In the genomic region with DNA sequence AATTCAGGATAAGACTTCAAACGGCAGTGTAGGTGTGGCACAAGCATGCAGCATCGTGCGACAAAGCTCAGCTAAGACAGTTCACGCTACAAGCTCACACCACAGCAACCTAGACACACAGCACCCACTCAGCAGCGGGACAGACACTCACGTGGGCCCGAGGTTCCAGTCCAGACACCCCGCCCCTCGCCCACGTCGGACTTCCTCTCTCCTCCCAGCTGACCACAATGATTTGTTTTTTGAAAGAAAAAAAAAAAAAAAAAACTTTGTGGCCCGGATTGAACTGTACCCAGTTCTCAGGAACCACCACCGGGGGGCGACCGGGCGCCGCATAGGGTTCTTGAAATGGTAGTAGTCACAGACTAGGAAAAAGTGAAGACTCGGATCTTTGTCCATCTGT, we compare ENCODE assay signal across 8 mouse cellular contexts. TPM values are rescaled to one million over a fixed set of nuclear protein-coding genes. Genes with fewer than 3 reads are reported as not detected.
DNase-seq lines count a peak whose midpoint lies in the region; ATAC-seq lines count a peak whose summit lies in the region.

No protein-coding gene starts in this region.

- H3K4me2 ChIP-seq in hindbrain, embryonic 11.5 days (replicated peaks; ENCODE audit: low read depth, low read length) = peak overlapping the region; percentile 80

- peak; percentile 80 for DNase-seq in MEL-GATA-1-ER (ENCODE audit: extremely low read depth, low read depth)
- peak; percentile 86 for DNase-seq in cerebellum, adult 9-10 months
- DNase-seq in hindbrain, embryonic 11.5 days (ENCODE audit: low spot score) = peak; percentile 89
- peak; percentile 93 for DNase-seq in layer of hippocampus, postnatal 10 days (ENCODE audit: low spot score in 2 of 2)
- DNase-seq in lung, postnatal 10 days = peak; percentile 96
- peak; percentile 89 for DNase-seq in ovary, postnatal 36 days (ENCODE audit: low spot score)
- peak; percentile 89 for DNase-seq in thymus, postnatal 25 days

- H3K9ac ChIP-seq in hindbrain, embryonic 11.5 days (ENCODE audit: low read depth, low read length) = peak overlapping the region; percentile 54

- peaks cover 9% of the 10 kb centered on the region for H3K4me1 ChIP-seq in hindbrain, embryonic 11.5 days (replicated peaks; ENCODE audit: control insufficient read depth, insufficient read depth, low read length)

- peak overlapping the region; percentile 96 for H3K27ac ChIP-seq in hindbrain, embryonic 11.5 days (ENCODE audit: low read depth, low read length)

- peak overlapping the region; percentile 99 for H3K4me3 ChIP-seq in hindbrain, embryonic 11.5 days (ENCODE audit: low read depth, low read length)

- H3K36me3 ChIP-seq in hindbrain, embryonic 11.5 days (ENCODE audit: control insufficient read depth, insufficient read depth, low read length) = no peaks in the 10 kb centered on the region

- peak; percentile 18 for ATAC-seq in frontal cortex, adult (ENCODE audit: low TSS enrichment)
- peak; percentile 38 for ATAC-seq in hindbrain, embryonic 11.5 days (ENCODE audit: low FRiP score)

- under 1% methylated on average over 18 of the region's 18 CpGs for WGBS in hindbrain, embryonic 11.5 days

- no peaks in the 10 kb centered on the region for H3K27me3 ChIP-seq in hindbrain, embryonic 11.5 days (ENCODE audit: control insufficient read depth, insufficient read depth, low read length)

- no peaks in the 10 kb centered on the region for H3K9me3 ChIP-seq in hindbrain, embryonic 11.5 days (ENCODE audit: control insufficient read depth, low read length)

RNA-seq across cellular contexts. Expression of a gene that starts 1.5 kb away (rescaled TPM):
- polyA plus RNA-seq in hindbrain, embryonic 11.5 days (2014; fragmentation: Nextera tagmentation; extraction: Ambion mirVana) = 68.1 and 70.1 TPM in 2 replicates
- 100 to 1,000 TPM; 122 to 129 TPM for total RNA-seq in layer of hippocampus, postnatal 10 days (2021)

RNA-seq across cellular contexts. Expression of a gene that starts 32.5 kb away (rescaled TPM):
- 15.0 and 19.4 TPM in 2 replicates for polyA plus RNA-seq in hindbrain, embryonic 11.5 days (2014; fragmentation: Nextera tagmentation; extraction: Ambion mirVana)
- 10 to 100 TPM; 43.2 to 44.9 TPM for total RNA-seq in layer of hippocampus, postnatal 10 days (2021)

RNA-seq across cellular contexts. Expression of a gene that starts 37.1 kb away (rescaled TPM):
- 30.5 and 33.7 TPM in 2 replicates for polyA plus RNA-seq in hindbrain, embryonic 11.5 days (2014; fragmentation: Nextera tagmentation; extraction: Ambion mirVana)
- 10 to 100 TPM; 44.4 to 45.8 TPM for total RNA-seq in layer of hippocampus, postnatal 10 days (2021)

Comparison
In these comparisons a context has a peak if more than half of its experiments do, and no peak if none do; other contexts are left out.
1. Peak in every context shown above with its lines: DNase-seq, ATAC-seq, H3K4me3 ChIP-seq and H3K27ac ChIP-seq.